Mouse (Mus musculus) bone marrow, adult 2 months (tissue): ENCODE data around the gene Fbxo36. TPM values are rescaled to one million over a fixed set of nuclear protein-coding genes. Genes with fewer than 3 reads are reported as not detected.

Experiments used
- H3K27ac ChIP-seq: fragments of 200-500 bp; 2 replicates; pipeline ENCODE4 v1.5.1; 2012; ENCODE audit warnings: low read depth, mild to moderate bottlenecking, control low read depth, inconsistent platforms, low read length; ENCODE audit not compliant: control insufficient read depth, poor library complexity, insufficient read depth
- H3K4me1 ChIP-seq: fragments of 200-500 bp; 2 replicates; pipeline ENCODE4 v1.6.1; 2011; ENCODE audit warnings: low read length; ENCODE audit not compliant: control insufficient read depth, insufficient read depth
- H3K4me3 ChIP-seq: fragments of 200-500 bp; replicated peaks from 2 replicates; pipeline ENCODE3; 2011; ENCODE audit warnings: mild to moderate bottlenecking, low read depth, low read length, control low read depth; ENCODE audit not compliant: control insufficient read depth
- CTCF ChIP-seq: fragments of 200-500 bp; IDR thresholded peaks from 2 replicates; pipeline ENCODE4 v1.5.1; 2011; ENCODE audit warnings: low read length, control low read depth; ENCODE audit not compliant: control insufficient read depth, insufficient read depth
- POLR2A ChIP-seq: fragments of 200-500 bp; IDR thresholded peaks from 2 replicates; pipeline ENCODE4 v1.6.1; 2011; ENCODE audit warnings: low read depth, mild to moderate bottlenecking, control low read depth, low read length, borderline replicate concordance; ENCODE audit not compliant: control insufficient read depth
- WGBS: fragments of 180-500 bp; shearing (Covaris S2); methylation state at CpG from one replicate; pipeline ENCODE4 v1.1.7; 2018; 5-methylcytosine and 5-hydroxymethylcytosine counted together
- polyA plus RNA-seq: library from polyadenylated mRNA; stranded (reverse); fragments of >200 nt; gene quantifications from 2 replicates; pipeline ENCODE4 v1.2.4, GENCODE M21; 2011; ENCODE audit warnings: low replicate concordance; ENCODE audit not compliant: missing spikeins, insufficient read depth, insufficient read length

Gene Fbxo36
- polyA plus RNA-seq, 1 experiment = 1.7 TPM

DNA sequence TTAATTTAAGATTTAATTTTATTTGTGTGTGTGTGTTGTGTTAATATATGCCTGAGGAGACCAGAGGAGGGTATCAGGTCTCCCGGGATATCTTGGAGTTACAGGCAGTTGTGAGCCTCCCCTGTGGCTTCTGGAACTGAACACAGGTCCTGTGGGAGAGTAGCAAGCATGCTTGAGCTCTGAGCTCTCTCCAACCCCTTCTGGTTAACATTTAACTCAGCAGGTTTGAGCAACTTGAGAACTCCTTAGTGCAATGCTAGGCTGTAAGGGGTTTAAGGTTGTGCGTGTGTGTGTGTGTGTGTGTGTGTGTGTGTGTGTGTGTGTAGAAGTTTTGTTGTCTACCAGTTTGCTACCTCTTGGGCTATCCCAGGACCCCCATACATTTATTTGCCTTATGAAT, 37.9 kb downstream of the Fbxo36 start:
- H3K4me1 ChIP-seq = no peaks in the 10 kb centered on the region
- WGBS = 88% methylated on average over 2 of the region's 2 CpGs
- TF ChIP-seq POLR2A (no peak), CTCF (no peak)
- H3K27ac ChIP-seq = no peak overlapping the region
- no peak overlapping the region for H3K4me3 ChIP-seq

DNA sequence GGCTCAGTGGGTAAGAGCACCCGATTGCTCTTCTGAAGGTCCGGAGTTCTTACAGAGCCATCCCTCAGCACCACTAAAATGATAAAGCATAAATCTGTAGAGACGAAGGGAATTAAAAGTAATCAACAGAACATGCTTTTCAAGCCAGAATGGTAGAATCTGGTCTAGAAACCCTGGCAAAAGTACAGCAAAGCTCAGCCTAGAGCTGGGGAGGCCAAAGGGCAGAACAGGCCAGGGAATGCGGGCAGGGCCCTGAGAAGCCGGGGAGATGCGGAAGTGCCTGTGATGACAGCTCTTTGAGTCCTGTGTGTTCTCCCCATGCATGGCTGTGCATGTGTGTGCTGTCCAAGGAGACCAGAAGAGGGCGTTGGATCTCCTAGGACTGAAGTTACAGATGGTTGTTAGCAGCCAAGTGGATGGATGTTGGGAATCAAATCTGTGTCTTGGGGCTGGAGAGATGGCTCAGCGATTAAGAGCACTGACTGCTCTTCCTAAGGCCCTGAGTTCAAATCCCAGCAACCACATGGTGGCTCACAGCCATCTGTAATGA, 40.0 kb downstream of the Fbxo36 start:
- Histone ChIP-seq H3K27ac (no peak overlapping the region), H3K4me3 (no peak overlapping the region), H3K4me1 (no peaks in the 10 kb centered on the region)
- 86% methylated on average over 8 of the region's 8 CpGs for WGBS
- TF ChIP-seq CTCF = no peak
- TF ChIP-seq POLR2A = no peak

DNA sequence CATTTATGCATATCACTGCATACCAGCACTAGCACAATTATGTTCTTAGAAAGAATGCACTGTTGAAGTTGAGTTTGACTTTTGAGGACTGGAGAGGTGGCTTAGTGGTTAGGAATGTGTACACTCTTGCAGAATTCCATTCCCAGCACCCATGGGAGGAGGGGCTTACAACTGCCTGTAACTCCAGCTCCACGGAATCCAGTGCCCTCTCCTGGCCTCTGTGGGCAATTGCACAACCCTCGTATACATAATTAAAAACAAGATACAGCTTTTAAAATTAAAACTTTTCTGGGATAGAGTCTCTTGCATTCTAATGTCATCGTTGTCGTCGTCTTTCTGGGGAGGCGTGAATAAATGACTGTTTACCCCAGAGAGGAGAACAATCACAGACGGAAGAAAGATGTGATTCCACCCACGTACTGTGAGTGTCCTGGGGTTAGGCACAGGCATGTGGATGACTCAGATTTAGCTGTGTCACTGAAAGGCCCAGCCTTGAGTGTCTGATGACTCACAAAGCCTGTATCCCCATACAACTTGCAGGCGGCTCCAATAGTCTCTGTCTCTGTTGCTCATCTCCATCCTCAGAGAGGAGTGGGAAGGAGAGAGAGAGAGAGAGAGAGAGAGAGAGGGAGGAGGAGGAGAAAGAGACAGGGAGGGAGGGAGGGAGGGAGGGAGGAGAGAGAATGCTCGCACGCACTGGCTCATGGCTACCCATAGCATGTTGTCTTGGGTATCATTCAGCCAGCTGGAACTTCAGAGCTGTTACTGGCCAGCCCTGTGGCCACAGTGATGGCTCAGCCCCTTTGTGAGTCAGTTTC, 41.8 kb downstream of the Fbxo36 start:
- H3K4me3 ChIP-seq = no peak overlapping the region
- no peaks in the 10 kb centered on the region for H3K4me1 ChIP-seq
- H3K27ac ChIP-seq = no peak overlapping the region
- WGBS = 73% methylated on average over 11 of the region's 11 CpGs
- TF ChIP-seq POLR2A (no peak), CTCF (no peak)

DNA sequence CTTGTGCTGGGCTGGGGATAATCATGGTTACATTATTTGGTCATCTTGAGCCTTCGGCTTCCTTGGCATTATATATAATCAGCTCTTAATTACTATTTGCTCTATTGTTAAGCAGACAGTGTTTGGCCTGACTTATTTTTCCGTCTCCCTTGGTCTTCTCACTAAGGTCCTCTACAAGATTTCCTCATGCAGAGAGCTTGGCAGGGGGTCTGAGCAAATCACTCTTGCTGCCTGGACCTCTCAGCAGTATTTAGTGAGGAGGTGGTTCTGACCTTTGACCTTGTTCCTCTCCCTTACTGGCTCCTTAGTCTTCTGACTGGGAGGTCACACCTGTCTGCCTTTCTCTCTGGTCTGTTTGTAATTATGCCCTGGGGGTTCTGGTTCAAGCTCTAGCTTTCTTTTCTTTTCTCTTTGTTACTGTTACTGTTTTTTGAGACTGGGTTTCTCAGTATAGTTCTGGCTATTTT, 42.5 kb downstream of the Fbxo36 start:
- no peak overlapping the region for H3K27ac ChIP-seq

DNA sequence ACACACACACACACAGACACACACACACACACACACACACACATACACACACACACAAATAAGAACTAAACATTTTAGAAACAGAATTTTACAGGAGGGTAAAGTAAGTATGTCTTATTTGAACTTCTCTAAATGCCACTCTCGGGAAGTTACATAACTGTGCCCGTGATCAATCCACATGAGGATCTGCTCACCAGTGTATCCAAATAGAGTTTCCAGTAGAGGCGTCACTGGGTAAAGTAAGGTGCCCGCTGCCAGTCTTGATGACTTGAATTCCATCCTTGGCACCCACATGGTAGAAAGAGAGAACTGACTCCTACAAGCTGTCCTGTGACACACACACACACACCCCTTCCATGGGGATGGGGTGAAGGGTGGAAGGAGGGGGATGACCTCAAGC, 43.3 kb downstream of the Fbxo36 start:
- 54% methylated on average over 4 of the region's 4 CpGs for WGBS
- no peak overlapping the region for H3K27ac ChIP-seq
- no peak for TF ChIP-seq POLR2A
- no peak for TF ChIP-seq CTCF
- H3K4me1 ChIP-seq = no peaks in the 10 kb centered on the region
- no peak overlapping the region for H3K4me3 ChIP-seq

More for the DNA sequence above, 42.5 kb downstream of the Fbxo36 start:
- TF ChIP-seq CTCF (no peak), POLR2A (no peak)
- WGBS = 81% methylated on average over 2 of the region's 2 CpGs
- Histone ChIP-seq H3K4me1 (no peaks in the 10 kb centered on the region), H3K4me3 (no peak overlapping the region)

DNA sequence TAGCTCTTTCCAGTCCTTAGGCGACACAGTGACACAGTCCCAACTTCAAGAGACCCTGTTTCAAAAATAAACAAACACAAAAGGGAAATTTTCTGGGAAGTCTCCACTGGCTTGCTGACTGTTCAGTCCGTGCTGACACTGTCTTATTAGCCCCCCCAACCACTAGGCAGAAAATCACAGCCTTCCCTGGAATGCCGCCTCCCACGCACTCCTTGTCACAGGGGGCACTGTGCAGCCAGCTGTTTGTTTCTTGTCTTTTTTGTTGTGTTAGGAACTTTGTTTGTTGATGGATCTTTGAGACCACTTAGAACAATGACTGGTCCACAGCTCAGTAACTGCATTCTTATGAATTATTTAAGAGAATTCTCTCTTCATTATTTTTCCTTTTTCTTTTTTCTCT, 44.2 kb downstream of the Fbxo36 start:
- 78% methylated on average over 4 of the region's 4 CpGs for WGBS
- Histone ChIP-seq H3K4me3 (no peak overlapping the region), H3K4me1 (no peaks in the 10 kb centered on the region), H3K27ac (no peak overlapping the region)
- TF ChIP-seq CTCF (no peak), POLR2A (no peak)

DNA sequence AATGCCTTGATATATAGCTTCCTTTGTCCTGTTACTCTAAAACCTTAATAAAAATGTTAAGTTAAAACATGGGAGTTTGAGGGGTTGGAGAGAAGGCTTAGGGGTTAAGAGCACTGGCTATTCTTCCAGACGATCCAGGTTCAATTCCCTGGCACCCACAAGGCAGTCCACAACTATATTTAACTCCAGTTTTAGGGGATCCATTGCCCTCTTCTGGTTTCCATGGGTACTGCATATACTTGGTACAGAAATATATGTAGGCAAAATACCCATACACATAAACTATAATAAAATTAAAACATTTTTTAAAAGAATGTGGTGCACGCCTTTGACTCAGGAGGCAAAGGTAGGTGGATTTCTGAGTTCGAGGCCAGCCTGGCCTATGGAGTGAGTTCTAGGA, 45.5 kb downstream of the Fbxo36 start:
- H3K4me3 ChIP-seq = no peak overlapping the region
- no peak for TF ChIP-seq POLR2A
- no peak for TF ChIP-seq CTCF
- H3K4me1 ChIP-seq = no peaks in the 10 kb centered on the region
- H3K27ac ChIP-seq = no peak overlapping the region
- WGBS = 68% methylated on average over 3 of the region's 3 CpGs

DNA sequence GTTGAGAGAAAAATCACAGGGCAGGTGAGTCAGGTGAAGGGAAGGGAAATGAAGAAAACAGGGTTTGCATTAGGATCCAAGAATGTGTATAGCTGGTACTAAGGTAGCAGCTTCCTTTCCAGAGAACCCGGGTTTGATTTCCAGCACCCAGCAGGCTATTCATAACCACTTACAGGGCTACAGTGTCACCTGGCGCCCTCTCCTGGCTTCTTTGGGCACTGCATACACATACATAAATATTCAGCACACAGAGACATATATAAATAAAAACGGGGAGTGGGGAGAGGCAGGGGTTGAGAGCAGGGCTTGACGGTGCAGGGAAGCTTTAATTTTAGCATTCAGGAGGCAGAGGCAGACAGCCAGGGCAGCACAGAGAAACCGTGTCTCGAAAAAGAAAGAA, 46.3 kb downstream of the Fbxo36 start:
- no peak overlapping the region for H3K4me3 ChIP-seq
- no peak for TF ChIP-seq POLR2A
- TF ChIP-seq CTCF = peak; percentile 37; the same call in 1 of the 2 replicates
- H3K27ac ChIP-seq = no peak overlapping the region
- H3K4me1 ChIP-seq = no peaks in the 10 kb centered on the region
- 83% methylated on average over 6 of the region's 6 CpGs for WGBS
